Mouse (Mus musculus): ENCODE data around the gene Kctd17. TPM values are rescaled to one million over a fixed set of nuclear protein-coding genes. Genes with fewer than 3 reads are reported as not detected.

Kctd17 gene
- total RNA-seq, 2 experiments from 2014 or later = 80.4 to 83.4 TPM

GRCm38 (mm10) chr15:78479470-78479869 is 51.1 kb downstream of the Kctd17 start:
- no peak for DNase-seq (ENCODE audit: low spot score in 2 of 2)

DNA sequence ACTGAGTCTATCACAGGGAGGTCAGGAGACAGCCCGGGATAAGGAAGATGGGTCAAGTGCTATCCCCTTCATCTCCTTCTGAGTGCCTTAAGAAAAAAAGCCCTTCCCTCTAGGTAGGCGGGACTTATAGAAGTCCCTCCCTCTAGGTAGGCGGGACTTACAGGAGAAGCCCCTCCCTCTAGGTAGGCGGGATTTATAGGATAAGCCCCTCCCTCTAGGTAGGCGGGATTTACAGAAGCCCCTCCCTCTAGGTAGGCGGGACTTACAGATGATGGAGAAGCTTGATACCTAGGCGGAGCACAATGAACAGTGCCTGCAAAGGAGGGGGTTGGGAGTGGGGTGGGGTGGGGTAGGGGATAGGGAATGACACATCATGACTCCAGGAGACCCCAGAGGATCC is 51.7 kb downstream of the Kctd17 start:
- no peak for DNase-seq (ENCODE audit: low spot score in 2 of 2)

DNA sequence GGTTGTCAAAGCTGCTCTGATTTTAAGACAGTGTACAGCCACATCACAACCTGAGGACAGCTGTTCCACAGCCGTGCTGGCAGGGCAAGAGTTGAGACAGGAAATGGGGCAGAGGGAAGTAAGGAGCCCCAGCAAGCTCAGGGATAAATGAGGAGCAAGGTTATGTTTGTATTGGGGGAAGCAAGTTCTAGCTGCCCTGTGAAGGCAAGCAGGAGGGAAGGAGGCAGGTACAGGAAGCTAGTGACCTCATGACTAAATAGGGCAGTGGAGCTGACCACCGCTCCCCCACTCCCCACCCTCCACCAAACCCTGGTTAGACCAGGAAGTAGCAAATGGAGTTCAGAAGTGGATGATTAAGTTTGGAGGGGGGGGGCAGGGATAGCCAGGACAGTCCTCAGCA is 52.6 kb downstream of the Kctd17 start:
- DNase-seq (ENCODE audit: low spot score in 2 of 2) = no peak

- no peak for DNase-seq (ENCODE audit: low spot score in 2 of 2)
Measured at GRCm38 (mm10) chr15:78481448-78482000, 53.2 kb downstream of the Kctd17 start.

GRCm38 (mm10) chr15:78482518-78482917 is 54.2 kb downstream of the Kctd17 start:
- no peak for DNase-seq (ENCODE audit: low spot score in 2 of 2)

DNA sequence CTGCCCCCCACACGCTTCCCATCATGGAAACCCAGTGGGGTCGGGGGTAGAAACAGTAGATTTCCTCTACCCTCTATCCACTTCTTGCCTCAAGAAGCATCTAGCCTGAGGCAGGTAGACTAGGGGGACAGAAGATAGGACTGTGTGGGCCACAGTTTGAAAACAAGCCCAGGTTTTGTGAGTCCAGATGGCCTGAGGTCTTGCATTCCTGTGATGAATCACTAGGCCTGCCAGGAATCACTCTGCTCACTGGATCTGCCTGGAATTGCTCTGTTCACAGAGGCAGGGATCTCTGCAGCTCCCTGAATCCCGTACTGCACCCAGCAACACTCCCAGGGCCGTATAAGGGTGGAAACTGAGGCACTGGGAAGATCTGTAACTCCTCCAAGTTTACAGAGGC is 54.9 kb downstream of the Kctd17 start:
- DNase-seq (ENCODE audit: low spot score in 2 of 2) = no peak

DNA sequence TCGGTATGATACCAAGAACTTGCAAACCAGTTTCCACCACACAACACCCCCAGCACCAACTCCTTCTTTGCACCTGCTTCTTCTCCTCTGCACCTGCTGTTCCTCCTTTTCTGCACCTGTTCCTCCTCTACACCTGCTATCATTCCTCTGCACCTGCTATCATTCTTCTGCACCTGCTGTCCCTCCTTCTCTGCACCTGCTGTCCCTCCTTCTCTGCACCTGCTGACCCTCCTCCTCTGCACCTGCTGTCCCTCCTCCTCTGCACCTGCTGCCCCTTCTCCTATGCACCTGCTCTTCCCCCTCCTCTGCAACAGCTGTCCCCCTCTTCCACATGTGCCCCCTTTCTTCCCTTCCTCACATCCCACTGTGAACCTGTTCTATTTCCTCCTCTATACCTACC is 58.2 kb downstream of the Kctd17 start:
- DNase-seq (ENCODE audit: low spot score in 2 of 2) = no peak

DNA sequence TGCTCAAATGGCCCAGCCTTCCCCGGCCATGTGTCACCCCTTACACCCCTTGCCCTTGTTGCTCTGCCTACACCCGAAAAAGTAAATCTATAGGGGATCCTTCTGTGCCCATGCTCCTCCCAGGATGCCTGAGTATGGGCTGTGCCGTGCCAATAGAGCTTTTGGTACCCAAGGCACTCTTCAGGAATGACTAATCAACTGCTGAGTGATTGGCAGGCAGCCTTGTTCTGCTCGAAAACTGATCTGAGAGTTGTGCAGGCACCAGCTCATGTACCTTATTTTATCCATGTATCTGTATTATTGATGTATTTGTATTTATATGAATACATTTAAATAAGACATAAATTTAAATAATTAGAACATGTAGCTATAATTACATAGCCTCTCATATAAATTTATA is 58.7 kb downstream of the Kctd17 start:
- no peak for DNase-seq (ENCODE audit: low spot score in 2 of 2)

Other genes starting within 250 kb of the Kctd17 start
- 1 to 10 TPM in 1 of 2 experiments, not detected in 1; 1.7 TPM for gene Pvalb, start 222.2 kb upstream of the Kctd17 start, total RNA-seq (2021)
- gene Ncf4, start 183.8 kb upstream of the Kctd17 start, total RNA-seq (2021) = 1 to 10 TPM; 3.3 to 3.6 TPM
- 1 to 10 TPM in 1 of 2 experiments, under 1 TPM in 1; 0.73 to 1.5 TPM for gene Csf2rb2, start 122.8 kb upstream of the Kctd17 start, total RNA-seq (2021)
- 1 to 10 TPM; 5.6 to 8.4 TPM for gene Csf2rb, start 102.8 kb upstream of the Kctd17 start, total RNA-seq (2021)
- gene Tex33, start 32.7 kb upstream of the Kctd17 start, total RNA-seq (2021) = not detected
- 100 to 1,000 TPM; 207 to 261 TPM for gene Tst, start 22.7 kb upstream of the Kctd17 start, total RNA-seq (2021)
- gene Mpst, start 22.1 kb upstream of the Kctd17 start, total RNA-seq (2021) = 10 to 100 TPM; 38.7 to 48.5 TPM
- 1 to 10 TPM in 1 of 2 experiments, under 1 TPM in 1; 0.54 to 2.4 TPM for gene Tmprss6, start 40.1 kb downstream of the Kctd17 start, total RNA-seq (2021)
- 1 to 10 TPM; 1.1 to 2.5 TPM for gene Il2rb, start 66.7 kb downstream of the Kctd17 start, total RNA-seq (2021)
- 10 to 100 TPM; 14.1 to 15.0 TPM for gene C1qtnf6, start 102.9 kb downstream of the Kctd17 start, total RNA-seq (2021)
- gene Sstr3, start 116.1 kb downstream of the Kctd17 start, total RNA-seq (2021) = 1 to 10 TPM in 1 of 2 experiments, under 1 TPM in 1; 0.45 to 1.2 TPM
- 1 to 10 TPM; 4.2 to 8.9 TPM for gene Rac2, start 144.2 kb downstream of the Kctd17 start, total RNA-seq (2021)
- gene Cyth4, start 168.5 kb downstream of the Kctd17 start, total RNA-seq (2021) = 1 to 10 TPM; 8.0 to 9.9 TPM

Data from adrenal gland, adult 18-20 months (tissue).